Mouse (Mus musculus): ENCODE data around the gene Rpl36a-ps1. TPM values are rescaled to one million over a fixed set of nuclear protein-coding genes. Genes with fewer than 3 reads are reported as not detected.
"Not testable (repeated sequence)": the region's sequence is repeated elsewhere in the genome, so short reads cannot be mapped to it uniquely, and the experiment has no call there.

Gene Rpl36a-ps1
- polyA plus RNA-seq (2015; fragmentation: Nextera tagmentation; extraction: Ambion mirVana): 1.1 TPM in 1 of 2 replicates, not detected in the other

DNA sequence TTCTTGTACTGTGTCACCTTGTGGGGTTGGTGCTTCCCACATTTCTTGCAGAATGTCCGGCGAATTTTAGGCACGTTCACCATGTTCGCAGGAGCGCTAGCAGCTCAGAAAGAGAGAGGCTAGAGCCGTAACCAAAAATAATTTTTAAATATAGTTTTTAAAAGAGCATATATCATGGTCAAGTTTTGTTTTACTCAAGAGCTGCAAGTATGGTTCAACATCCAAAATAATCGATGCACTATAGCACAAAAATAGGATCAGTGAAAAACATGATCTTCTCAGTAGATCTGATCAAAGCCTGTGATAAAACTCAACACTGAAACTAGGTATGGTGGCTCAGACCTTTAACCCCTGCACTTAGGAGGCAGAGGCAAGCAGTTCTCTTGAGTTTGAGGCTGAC lies at the start of gene Rpl36a-ps1:
Gene Rpl36a-ps1 (minus strand): TSS at position 101 of the 400 bp plus-strand sequence.
- Histone ChIP-seq H3K4me1 (no peaks in the 10 kb centered on the region), H3K27me3 (no peaks in the 10 kb centered on the region), H3K9ac (replicated peaks) (no peak within 1 kb of the TSS), H3K4me2 (replicated peaks) (no peak within 1 kb of the TSS), H3K36me3 (no peaks in the 10 kb centered on the region), H3K9me3 (no peaks in the 10 kb centered on the region), H3K4me3 (no peak within 1 kb of the TSS), H3K27ac (replicated peaks) (no peak within 1 kb of the TSS)
- 94% methylated on average over 7 of the region's 7 CpGs for WGBS
- ATAC-seq (replicated peaks): no peak

GRCm38 (mm10) chr14:99043499-99043898 lies 49.4 kb upstream of the Rpl36a-ps1 start:
- no peaks in the 10 kb centered on the region for H3K27me3 ChIP-seq
- peaks cover 35% of the 10 kb centered on the region for H3K4me1 ChIP-seq
- peaks cover 6% of the 10 kb centered on the region; the same call in 1 of the 2 replicates for H3K36me3 ChIP-seq
- WGBS: 37% methylated on average over 1 of the region's 1 CpGs
- no peak overlapping the region for H3K27ac ChIP-seq (replicated peaks)
- H3K9ac ChIP-seq (replicated peaks): no peak overlapping the region
- ATAC-seq (replicated peaks): no peak
- H3K4me2 ChIP-seq (replicated peaks): peak overlapping the region; percentile 82; the same call in 1 of the 2 replicates
- 0 out of 2 replicates have a peak overlapping the region, but pooled peaks have one; percentile 98 for H3K4me3 ChIP-seq
- no peaks in the 10 kb centered on the region for H3K9me3 ChIP-seq

- H3K36me3 ChIP-seq: peaks cover 11% of the 10 kb centered on the region
- no peak for ATAC-seq (replicated peaks)
- H3K27me3 ChIP-seq: no peaks in the 10 kb centered on the region
- no peak overlapping the region for H3K4me3 ChIP-seq
- peaks cover 27% of the 10 kb centered on the region for H3K4me1 ChIP-seq
- no peak overlapping the region for H3K9ac ChIP-seq (replicated peaks)
- no peaks in the 10 kb centered on the region for H3K9me3 ChIP-seq
- H3K4me2 ChIP-seq (replicated peaks): no peak overlapping the region
- H3K27ac ChIP-seq (replicated peaks): no peak overlapping the region
- WGBS: 80% methylated on average over 4 of the region's 4 CpGs
Observed at GRCm38 (mm10) chr14:99041416-99041815, 47.3 kb upstream of the Rpl36a-ps1 start.

- H3K36me3 ChIP-seq: peaks cover 16% of the 10 kb centered on the region
- ATAC-seq (replicated peaks); H3K9me3 ChIP-seq; H3K4me3 ChIP-seq; H3K4me2 ChIP-seq (replicated peaks); H3K27me3 ChIP-seq; H3K9ac ChIP-seq (replicated peaks); H3K27ac ChIP-seq (replicated peaks): not testable (repeated sequence)
- 59% methylated on average over 5 of the region's 5 CpGs for WGBS
- H3K4me1 ChIP-seq: peaks cover 18% of the 10 kb centered on the region
Observed at GRCm38 (mm10) chr14:99039308-99039707, 45.2 kb upstream of the Rpl36a-ps1 start.

DNA sequence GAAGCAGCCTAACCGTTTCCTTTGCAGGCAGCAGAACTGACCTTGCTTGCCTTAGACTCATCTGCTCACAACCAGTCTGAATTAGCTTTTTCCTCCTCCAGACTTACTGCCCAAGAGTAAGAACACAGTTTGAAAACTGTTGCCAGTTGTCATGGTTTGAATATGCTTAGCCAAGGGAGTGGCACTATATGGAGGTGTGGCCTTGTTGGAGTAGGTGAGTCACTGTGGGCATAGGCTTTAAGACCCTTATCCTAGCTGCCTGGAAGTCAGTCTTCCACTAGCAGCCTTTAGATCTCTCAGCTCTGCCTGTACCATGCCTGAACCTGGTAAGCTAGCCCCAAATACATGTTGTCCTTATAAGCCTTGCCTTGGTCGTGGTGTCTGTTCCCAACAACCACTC lies 43.6 kb upstream of the Rpl36a-ps1 start:
- H3K4me2 ChIP-seq (replicated peaks): no peak overlapping the region
- no peak overlapping the region for H3K27ac ChIP-seq (replicated peaks)
- H3K4me1 ChIP-seq: 0 out of 2 replicates have a peak, but pooled peaks cover 8% of the 10 kb centered on the region
- 88% methylated on average over 2 of the region's 2 CpGs for WGBS
- H3K36me3 ChIP-seq: peaks cover 25% of the 10 kb centered on the region
- H3K4me3 ChIP-seq: no peak overlapping the region
- ATAC-seq (replicated peaks): no peak
- no peak overlapping the region for H3K9ac ChIP-seq (replicated peaks)
- H3K27me3 ChIP-seq: no peaks in the 10 kb centered on the region
- H3K9me3 ChIP-seq: no peaks in the 10 kb centered on the region

- H3K4me3 ChIP-seq: no peak overlapping the region
- no peak for ATAC-seq (replicated peaks)
- 79% methylated on average over 4 of the region's 4 CpGs for WGBS
- H3K9ac ChIP-seq (replicated peaks): no peak overlapping the region
- H3K9me3 ChIP-seq: no peaks in the 10 kb centered on the region
- H3K27ac ChIP-seq (replicated peaks): no peak overlapping the region
- peaks cover 25% of the 10 kb centered on the region for H3K36me3 ChIP-seq
- no peak overlapping the region for H3K4me2 ChIP-seq (replicated peaks)
- no peaks in the 10 kb centered on the region for H3K4me1 ChIP-seq
- no peaks in the 10 kb centered on the region for H3K27me3 ChIP-seq
Observed at GRCm38 (mm10) chr14:99036039-99036438, 41.9 kb upstream of the Rpl36a-ps1 start.

DNA sequence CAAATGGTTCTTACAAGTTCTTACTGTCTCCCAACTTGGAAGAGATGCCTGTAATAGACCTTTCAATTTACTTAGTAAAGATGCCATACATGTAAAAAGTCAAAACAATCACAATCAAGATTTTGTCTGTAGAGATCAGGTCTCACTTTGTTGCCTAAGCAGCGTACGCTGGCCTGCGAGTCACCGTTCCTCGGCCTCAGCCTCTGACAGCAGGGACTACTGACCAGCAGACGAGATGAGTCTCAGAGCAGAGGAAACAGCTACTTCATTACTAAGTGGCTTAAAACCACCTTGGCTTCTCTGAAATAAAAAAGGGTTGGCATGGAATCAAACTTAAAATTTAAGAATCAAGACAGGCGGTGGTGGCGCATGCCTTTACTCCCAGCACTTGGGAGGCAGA lies 40.7 kb upstream of the Rpl36a-ps1 start:
- not testable (repeated sequence) for ATAC-seq (replicated peaks); H3K9me3 ChIP-seq; H3K27me3 ChIP-seq; H3K4me1 ChIP-seq; H3K4me2 ChIP-seq (replicated peaks); H3K9ac ChIP-seq (replicated peaks); H3K4me3 ChIP-seq; H3K27ac ChIP-seq (replicated peaks)
- H3K36me3 ChIP-seq: peaks cover 22% of the 10 kb centered on the region
- 90% methylated on average over 8 of the region's 8 CpGs for WGBS

DNA sequence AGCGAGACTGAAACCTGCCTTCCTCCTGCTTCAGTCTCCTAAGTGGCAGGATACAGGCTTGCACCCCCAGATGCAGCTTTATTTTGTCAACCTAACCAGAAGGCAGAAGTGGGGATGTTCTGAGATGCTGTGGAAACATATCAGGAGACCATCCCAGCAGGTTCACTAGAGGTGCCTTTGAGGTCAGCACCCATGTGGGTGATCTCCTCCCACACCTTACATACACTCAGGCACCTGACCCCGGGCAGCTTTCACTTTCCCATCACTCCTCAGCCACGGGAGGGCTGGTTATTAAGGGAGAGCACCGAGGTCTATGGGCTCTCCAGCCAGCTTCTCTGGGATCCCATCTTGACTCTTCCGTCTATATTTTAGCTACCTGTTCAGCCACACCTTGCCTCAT lies 38.5 kb upstream of the Rpl36a-ps1 start:
- H3K27ac ChIP-seq (replicated peaks): no peak overlapping the region
- H3K27me3 ChIP-seq: no peaks in the 10 kb centered on the region
- H3K4me1 ChIP-seq: no peaks in the 10 kb centered on the region
- H3K4me2 ChIP-seq (replicated peaks): no peak overlapping the region
- H3K36me3 ChIP-seq: peaks cover 14% of the 10 kb centered on the region; the same call in 1 of the 2 replicates
- ATAC-seq (replicated peaks): no peak
- H3K9ac ChIP-seq (replicated peaks): no peak overlapping the region
- H3K9me3 ChIP-seq: no peaks in the 10 kb centered on the region
- 82% methylated on average over 5 of the region's 5 CpGs for WGBS
- H3K4me3 ChIP-seq: no peak overlapping the region

GRCm38 (mm10) chr14:99031337-99031873 lies 37.3 kb upstream of the Rpl36a-ps1 start:
- Histone ChIP-seq H3K4me1 (no peaks in the 10 kb centered on the region), H3K27ac (replicated peaks) (no peak overlapping the region), H3K9ac (replicated peaks) (no peak overlapping the region), H3K36me3 (peaks cover 14% of the 10 kb centered on the region; the same call in 1 of the 2 replicates), H3K27me3 (no peaks in the 10 kb centered on the region), H3K9me3 (no peaks in the 10 kb centered on the region), H3K4me2 (replicated peaks) (no peak overlapping the region), H3K4me3 (no peak overlapping the region)
- no peak; the same call in 1 of the 2 replicates for ATAC-seq (replicated peaks)
- 89% methylated on average over 5 of the region's 5 CpGs for WGBS

DNA sequence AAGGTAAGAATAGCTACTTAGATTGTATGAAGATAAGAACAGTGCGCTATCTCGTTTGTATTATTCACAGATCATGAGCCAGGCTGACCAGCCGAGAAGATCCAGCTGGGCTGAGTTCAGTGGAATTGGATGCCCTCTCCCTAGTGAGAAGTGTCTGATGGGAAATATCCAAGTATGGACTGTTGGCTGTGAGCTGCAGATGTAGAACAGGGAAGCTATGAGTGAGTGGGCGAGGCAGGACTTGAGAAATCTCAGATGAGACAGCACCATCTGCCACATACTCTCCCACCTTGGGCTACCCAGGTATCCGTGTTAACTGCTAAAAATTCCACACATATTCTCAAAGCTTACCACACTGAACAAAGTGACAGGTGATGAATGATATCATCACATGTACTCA lies 35.9 kb upstream of the Rpl36a-ps1 start:
- WGBS: 80% methylated on average over 5 of the region's 5 CpGs
- no peak overlapping the region for H3K27ac ChIP-seq (replicated peaks)
- H3K36me3 ChIP-seq: peaks cover 9% of the 10 kb centered on the region; the same call in 1 of the 2 replicates
- no peaks in the 10 kb centered on the region for H3K9me3 ChIP-seq
- no peaks in the 10 kb centered on the region for H3K27me3 ChIP-seq
- H3K4me2 ChIP-seq (replicated peaks): no peak overlapping the region
- no peak overlapping the region for H3K9ac ChIP-seq (replicated peaks)
- H3K4me3 ChIP-seq: no peak overlapping the region
- no peaks in the 10 kb centered on the region for H3K4me1 ChIP-seq
- no peak for ATAC-seq (replicated peaks)

- no peak overlapping the region for H3K27ac ChIP-seq (replicated peaks)
- H3K4me3 ChIP-seq: peak overlapping the region; percentile 33
- WGBS: 42% methylated on average over 12 of the region's 12 CpGs
- no peaks in the 10 kb centered on the region for H3K9me3 ChIP-seq
- H3K9ac ChIP-seq (replicated peaks): peak overlapping the region; percentile 41
- no peaks in the 10 kb centered on the region for H3K27me3 ChIP-seq
- H3K36me3 ChIP-seq: no peaks in the 10 kb centered on the region
- peak; percentile 76 for ATAC-seq (replicated peaks)
- H3K4me2 ChIP-seq (replicated peaks): peak overlapping the region; percentile 44
- no peaks in the 10 kb centered on the region; the same call in 1 of the 2 replicates for H3K4me1 ChIP-seq
Observed at GRCm38 (mm10) chr14:99022346-99023086, 28.4 kb upstream of the Rpl36a-ps1 start.

GRCm38 (mm10) chr14:99019136-99019808 lies 25.2 kb upstream of the Rpl36a-ps1 start:
- no peaks in the 10 kb centered on the region for H3K36me3 ChIP-seq
- no peaks in the 10 kb centered on the region for H3K9me3 ChIP-seq
- no peak overlapping the region for H3K27ac ChIP-seq (replicated peaks)
- H3K4me3 ChIP-seq: no peak overlapping the region
- H3K4me2 ChIP-seq (replicated peaks): no peak overlapping the region
- H3K27me3 ChIP-seq: no peaks in the 10 kb centered on the region
- WGBS: 58% methylated on average over 10 of the region's 10 CpGs
- no peak overlapping the region for H3K9ac ChIP-seq (replicated peaks)
- no peaks in the 10 kb centered on the region; the same call in 1 of the 2 replicates for H3K4me1 ChIP-seq
- ATAC-seq (replicated peaks): no peak

Data from forebrain, embryonic 15.5 days (tissue).